Mouse (Mus musculus) frontal cortex, postnatal 14 days (tissue): ENCODE data around the gene Immp2l.

Experiments
- DNase-seq, 2 experiments: peaks; one replicate each; pipeline ENCODE4 v3.0.0; 2022; ENCODE audit warnings: low spot score in 2 of 2

Immp2l gene

DNA sequence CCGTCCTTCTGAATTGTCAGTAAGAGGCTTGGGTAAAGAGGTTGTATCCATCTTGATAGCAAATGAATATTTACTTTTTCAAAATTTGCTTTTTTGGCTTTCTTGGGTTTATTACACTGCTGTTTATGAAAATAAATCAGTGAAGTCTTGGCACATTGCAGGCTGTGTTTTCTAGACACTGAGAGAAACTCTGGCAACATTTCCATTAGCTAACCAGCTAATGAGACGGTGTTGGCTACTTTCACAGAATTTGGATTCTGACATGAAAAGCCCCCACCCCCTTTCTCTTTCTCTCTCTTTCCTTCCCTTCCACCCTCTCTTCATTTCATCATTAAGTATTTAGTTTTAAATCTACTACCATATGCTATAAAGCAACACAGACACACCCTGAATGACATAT, 496.4 kb downstream of the Immp2l start:
- DNase-seq = no peak

DNA sequence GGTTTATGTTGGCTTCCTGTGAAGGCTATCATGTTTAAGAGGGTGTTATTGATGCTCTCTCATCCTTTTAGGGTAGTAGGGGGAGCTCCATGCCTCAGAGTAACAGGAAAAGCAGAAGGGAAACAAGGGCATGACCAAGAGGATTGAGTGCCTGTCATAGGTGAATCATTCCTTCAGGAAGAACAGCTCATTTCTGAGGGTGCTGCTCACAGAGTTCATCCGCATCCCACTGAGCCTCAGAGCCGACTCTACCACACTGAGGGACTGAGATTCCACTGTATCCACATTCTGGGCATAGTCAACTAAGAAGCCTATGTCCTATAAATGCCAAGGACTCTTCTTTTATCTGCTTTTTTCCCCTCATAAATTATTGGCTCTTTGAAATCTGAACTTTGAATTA, 497.8 kb downstream of the Immp2l start:
- no peak for DNase-seq

DNA sequence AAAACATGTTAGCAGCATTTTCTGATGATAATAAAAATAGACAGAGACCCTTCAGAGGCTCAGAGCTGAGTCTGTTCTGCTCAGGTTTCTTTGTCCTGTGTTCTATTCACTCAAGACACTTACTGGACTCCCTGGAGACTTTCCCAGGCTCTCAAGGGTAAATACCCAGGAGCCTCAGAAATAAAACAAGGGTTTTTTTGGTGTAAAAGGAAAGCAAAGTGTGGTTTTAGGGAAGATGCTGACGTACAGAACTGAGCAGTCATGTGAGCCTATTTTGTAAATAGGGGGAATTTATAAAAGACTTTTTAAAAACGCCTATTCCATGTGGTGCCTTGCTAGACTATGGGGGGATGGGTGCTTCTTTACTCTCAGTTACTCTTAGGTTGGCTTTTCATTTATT, 502.8 kb downstream of the Immp2l start:
- DNase-seq = no peak

DNA sequence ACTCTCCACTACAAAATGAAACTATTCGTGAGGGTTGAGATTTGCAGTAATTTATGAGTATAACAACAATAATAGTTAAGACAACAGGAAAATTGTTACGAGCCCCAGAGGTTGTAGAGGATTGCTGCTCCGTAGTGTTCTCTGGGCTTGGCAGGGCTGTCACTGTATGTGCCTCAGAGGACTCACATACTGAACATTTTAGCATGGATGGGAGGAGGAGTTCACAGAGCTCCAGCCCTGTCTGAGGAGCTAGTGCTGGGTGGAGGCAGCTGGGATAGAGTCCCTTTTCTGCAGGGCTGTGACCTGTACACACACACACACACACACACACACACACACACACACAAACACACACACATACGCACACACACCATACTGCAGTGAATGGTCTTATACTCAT, 504.5 kb downstream of the Immp2l start:
- no peak for DNase-seq

DNA sequence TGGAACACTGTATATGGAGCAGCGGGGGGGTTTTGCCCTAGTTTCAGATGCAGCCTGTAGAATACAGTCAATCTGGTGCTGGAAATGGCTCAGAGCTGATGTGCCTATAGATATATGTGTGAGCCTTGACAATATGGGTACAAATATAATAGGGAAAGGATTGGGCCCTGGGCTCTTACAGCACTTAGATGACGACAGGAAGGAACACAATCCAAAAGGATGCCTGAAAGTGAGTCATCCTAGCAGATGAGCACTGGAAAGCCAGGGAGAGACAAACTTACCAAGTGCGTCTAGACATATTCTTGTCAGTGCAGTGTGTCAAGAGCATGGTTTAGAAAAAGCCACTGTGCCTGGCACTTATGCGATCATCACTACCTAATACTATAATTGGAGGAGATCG, 516.1 kb downstream of the Immp2l start:
- DNase-seq = no peak

DNA sequence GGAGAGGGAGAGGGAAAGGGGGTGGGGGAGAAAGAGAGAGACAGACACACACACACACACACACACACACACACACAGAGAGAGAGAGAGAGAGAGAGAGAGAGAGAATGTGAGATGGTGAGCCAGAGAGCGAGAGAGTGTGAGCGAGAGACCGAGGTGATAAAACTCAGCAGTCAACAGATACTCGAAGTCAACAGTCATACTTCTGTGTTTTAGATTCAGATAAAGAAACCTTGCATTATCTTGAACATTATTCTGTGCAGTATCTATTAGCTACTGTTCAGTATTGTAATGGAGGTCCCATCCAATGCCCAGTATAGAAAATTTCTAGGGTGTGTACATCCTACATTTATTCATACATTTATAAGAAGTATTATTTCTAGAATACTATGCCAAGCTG, 527.7 kb downstream of the Immp2l start:
- DNase-seq = no peak

DNA sequence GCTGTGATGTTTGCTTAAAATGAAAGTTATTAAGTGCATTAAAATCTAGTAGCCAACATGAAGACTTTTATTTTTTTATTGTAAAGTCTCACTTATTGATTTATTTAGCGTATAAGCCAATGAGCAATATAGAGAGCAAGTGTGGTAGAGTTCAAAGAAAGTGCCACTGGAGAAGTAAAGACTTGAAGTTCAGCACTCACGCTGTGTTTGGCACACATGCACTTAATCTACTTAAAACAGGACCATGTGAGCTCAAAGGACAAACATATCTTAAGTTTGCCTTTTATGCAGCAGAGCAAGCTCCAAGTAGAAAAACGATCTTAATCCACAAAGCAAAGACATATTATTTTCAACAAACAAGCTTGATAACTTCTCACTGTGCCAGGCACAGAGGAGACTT, 533.9 kb downstream of the Immp2l start:
- DNase-seq = no peak

DNA sequence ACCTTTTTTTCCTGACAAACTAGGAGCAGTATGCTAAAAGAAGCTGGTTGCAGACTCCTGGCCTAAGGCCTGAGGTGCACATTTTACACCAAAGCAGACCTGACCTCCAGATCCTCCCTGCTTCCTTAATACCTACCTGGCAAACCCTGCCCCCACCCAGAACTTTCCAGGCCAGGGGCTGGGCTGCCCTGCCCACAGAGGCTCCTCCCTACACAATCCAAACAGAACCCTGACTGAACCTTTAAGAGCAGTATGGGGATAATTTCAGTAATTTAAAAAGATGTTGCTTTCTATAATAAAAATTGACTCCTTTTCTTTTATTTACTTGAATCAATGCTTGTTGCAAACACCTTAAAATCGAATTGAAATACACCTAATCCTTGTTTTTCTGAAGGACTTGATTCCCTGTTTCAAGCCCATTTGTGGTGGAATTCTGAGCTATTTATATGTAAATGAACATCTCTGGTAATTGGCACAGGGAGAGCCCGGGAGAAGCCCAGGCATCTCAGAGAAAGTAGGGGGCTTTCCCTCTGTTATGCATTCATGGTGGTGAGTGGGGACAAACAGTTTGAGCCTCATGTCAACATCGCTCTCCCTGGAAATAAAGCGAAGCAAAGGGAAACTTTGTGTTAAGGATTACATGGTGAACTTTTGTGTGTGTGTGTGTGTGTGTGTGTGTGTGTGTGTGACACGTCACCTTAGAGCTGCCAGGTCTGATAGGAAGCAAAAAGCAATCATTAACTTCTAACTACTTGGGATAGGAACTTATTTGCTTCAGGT, 535.3 kb downstream of the Immp2l start:
- DNase-seq = no peak

DNA sequence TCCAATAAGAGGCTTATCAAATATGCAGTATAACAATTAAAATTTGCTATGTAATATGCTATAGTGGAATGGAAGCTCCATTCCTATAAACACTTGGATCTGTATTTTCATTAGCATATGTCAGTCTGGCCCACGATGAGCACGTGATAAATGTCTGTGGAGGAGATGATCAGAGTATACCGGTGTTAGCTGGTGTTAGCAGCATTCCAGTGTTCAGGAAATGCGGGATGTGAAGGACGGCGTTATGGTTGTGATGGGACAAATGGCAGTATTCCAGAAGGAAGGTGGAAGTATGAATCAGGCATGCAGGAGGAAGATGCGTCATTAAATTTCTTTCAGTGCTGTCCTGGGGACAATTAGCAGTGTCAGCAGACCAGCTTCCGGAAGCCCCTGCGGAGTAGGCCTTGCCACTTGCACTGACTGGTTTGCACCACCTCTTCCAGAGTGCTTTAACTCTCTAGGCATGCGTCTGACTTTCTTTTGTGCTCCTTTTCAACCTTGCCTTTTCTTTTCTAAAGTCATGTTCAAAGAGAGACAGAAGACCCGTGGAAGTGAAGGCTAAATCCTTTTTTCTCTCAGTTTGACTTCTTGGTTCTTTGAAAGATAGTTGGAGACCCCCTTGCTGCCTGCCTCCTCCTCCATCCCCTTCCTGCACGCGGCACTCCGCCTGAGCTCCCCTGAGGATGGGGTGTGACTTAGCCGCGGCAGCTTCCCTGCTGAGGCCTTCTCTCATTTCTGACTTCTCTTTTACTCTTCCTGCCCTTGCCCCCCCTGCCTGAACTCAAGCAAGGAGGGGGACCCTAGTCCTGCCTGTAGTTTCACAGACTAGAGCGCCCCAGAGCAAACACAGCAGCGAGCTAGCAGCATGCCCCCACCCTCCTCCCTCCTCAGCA, 541.9 kb downstream of the Immp2l start:
- DNase-seq = no peak

DNA sequence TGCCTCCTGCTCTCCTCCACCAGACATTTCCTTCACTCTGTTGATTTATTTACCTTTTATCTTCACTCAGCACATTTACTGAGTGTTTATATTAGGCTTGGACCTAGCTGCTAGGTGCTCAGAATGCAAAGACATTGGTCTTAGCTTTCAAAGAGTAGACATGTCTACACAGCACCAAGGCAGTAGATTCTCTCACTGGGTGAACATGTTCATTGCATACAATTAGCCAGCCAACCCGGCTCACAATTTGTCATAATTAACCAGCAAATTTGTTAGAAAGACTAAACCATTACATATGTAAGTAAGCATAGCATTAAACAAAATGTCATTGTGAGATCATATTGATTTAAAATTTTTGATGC, 542.5 kb downstream of the Immp2l start:
- DNase-seq = no peak

DNA sequence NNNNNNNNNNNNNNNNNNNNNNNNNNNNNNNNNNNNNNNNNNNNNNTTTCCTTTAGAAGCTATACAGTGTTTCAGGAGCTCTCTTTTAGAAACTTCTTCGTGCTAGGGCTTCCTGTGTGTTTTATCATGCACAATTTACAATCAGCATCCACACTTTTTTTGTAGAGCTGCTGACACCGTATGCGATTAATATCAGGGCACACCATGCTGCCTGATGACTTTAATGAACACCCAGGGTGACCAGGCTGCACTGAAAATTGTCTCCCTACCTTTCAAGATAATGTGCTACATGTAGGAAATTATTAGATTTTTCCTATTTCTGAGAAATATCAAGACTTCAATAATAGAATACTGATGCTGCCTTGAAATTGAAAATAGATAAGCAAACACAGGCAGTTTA, 549.9 kb downstream of the Immp2l start:
- DNase-seq = no peak

DNA sequence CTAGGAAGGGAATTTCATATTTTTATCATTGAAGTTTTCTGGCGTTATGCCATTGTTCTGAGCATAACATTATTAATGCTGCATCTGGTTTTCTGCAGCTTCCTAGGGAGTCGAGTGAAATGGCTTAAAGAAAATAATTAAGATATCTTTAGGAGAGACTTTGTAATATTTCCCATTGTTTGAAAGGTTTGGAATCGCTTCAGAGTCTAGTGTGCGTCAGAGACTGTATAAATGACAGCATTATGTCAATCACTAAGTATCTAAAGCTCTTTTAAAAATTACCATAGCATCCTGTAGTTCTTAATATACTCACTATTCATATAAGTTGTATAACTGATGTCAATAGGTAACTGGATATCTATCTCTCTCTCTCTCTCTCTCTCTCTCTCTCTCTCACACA, 551.3 kb downstream of the Immp2l start:
- no peak for DNase-seq

DNA sequence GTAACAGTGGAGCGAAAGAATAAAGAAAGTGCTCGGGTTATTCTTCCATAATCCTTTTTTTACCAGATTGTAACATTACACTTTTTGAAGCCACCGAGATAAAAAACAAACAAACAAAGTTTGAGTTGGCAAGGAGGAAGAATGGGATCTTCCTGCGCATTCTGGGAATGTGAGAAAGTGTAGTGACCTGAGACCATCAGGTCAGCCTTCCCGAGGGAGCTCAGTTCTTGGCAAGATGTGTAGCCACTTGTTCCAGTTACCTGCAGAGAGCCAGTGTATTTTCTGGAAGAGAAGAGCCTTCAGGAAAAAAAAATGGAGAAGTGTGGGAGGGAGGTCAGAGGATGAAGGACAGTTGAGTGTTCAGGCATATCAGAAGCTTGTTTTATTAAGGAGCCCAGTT, 569.5 kb downstream of the Immp2l start:
- no peak for DNase-seq

DNA sequence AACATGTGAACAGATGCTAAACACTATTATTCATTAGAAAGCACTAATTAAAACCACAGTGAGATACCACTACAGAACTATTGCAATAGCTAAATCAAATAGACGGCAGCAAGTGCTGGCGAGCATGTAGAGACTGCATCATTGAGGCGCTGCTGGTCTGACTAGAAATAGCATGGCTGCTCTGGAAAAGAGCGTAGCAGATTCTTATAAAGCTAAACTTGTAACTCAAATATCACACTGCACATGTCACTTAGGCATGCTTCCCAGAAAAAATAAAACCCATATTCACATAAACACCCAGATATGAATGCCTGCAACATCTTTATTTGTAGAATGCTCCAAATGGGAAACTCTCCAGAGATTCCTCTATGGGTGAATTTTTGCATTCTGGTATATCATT, 570.1 kb downstream of the Immp2l start:
- no peak for DNase-seq

DNA sequence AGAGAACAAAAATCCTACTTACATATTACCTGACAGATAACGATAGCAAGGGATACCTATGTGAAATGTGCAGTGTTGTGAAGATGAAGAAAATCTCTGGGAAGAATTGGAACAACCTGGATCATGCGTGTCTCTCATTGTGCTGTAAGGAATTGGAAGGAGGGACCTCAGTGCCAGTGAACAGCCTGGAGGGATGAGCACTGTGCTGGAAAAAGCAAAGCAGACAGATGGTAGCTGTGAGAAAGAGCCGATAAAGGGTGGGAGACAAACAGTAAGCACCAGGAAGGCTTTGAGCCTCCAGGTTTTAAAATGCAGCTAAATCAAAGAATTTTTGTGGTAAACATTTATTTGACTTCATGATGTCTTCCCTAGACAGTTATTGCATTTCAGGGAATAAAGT, 591.4 kb downstream of the Immp2l start:
- no peak for DNase-seq

DNA sequence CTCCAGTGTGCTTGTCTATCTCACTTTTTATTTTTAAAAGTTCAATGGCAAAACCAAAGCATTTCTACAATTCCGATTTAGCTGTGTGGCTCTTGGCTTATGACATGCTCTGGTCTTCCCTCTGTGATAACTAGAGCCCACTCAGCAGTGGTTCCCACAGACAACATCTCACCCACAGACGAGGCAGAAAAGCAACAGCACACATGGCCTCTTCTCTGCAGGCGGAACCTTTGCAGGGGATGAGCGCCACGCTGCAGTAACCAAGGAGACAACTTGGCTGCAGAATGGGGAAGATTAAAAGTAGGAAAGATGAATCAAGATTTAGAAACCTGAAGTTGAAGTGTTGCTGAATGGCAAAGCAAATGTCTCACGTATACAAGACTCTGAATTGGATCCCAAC, 597.5 kb downstream of the Immp2l start:
- DNase-seq = no peak

DNA sequence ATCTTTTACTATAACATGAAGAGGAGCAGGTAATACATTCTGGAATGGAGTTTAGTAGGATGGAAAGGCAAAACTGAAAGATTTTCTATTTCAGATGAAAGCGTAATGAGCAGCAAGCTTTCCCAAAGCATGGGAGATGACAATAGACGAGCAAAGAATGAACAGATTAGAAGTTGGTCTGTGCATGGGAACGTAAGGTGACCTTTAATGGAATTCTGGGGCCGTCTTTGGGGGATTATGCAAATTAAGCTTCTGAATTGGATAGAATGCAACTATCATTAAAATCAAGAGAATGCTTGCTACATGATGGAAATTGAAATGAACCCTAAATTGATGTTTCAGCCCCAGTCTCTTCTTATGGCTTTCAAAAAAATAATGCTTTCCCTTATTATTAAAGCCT, 619.4 kb downstream of the Immp2l start:
- no peak for DNase-seq

DNA sequence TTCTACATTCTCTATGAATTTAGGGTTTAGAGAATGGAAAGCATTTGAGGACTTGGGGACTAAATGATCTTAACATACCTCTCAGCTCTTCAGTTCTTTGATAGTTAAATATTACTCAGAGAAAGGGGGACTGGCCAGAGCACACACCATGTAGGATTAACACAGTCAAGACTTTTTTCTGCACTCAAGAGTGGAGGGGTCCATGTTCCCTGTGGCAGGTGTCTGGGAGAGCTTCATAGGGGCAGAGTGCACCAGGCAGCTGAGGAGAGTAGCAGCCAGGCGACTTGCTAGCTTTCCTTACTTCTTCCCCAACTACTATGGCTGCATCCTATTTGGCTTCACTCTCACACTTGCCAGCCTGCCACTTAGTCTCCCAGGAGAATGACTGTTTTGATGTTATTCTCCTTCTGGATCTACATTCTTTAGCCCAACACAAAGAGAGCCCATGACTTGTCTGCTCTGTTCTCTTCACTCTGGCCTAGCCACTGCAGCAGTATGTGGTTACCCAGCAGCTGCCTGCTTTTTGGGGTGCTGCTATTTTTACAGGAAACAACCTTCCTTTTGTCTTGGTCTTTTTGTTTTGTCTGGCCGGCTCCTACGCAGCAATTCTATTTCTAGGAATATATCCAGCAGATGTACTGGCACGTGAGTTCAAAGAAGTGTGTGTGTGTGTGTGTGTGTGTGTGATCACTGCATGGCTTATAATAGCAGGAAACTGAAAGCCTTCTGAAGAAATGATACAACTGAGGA, 621.1 kb downstream of the Immp2l start:
- DNase-seq = no peak

DNA sequence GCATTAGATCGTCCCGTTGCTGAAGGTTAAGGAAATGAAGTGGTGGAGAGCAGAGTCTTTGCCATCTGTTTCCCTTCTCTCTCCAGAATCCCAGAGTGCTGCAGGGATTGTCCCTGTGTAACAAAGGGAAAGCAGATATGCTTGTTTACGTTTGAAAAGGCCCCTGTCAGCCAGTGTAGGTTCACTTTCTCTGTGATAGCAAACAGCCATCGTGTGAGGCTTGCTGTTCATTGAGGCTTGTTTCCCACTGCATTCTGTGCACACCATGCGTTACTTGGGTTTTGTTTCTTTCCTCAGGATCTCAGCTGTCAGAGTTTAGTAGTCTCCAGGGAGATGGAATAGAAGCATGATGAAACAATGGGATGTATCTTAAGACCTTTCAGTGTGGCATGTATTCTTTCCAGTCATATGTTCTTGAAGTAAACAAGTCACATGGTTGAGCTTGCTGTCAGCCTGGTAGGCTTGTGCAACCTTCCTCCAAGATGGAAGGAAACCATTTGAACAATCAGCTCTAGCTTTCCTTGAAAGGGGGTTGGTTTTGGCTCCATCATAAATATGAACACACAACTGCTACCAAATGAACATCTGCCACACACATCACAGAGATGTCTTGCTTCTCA, 623.2 kb downstream of the Immp2l start:
- no peak for DNase-seq

DNA sequence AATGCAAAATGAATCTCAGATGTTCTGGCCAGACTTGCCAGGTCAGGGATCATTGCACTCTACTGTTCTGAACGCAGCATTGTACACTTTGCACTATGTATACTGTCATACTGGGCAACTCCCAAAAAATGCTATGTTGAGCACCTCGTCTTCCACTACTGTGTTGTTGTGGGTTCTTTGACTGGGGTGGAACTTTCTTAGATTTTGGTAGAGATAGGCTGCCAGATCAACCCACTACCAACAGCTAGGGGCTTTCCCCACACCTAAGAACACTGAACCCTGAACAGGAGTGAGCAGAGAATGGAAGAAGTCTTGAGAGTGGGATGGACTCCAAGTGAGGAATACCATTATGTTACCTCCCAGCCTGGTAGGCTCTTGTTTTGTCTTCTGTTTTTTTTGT, 623.8 kb downstream of the Immp2l start:
- DNase-seq = no peak

DNA sequence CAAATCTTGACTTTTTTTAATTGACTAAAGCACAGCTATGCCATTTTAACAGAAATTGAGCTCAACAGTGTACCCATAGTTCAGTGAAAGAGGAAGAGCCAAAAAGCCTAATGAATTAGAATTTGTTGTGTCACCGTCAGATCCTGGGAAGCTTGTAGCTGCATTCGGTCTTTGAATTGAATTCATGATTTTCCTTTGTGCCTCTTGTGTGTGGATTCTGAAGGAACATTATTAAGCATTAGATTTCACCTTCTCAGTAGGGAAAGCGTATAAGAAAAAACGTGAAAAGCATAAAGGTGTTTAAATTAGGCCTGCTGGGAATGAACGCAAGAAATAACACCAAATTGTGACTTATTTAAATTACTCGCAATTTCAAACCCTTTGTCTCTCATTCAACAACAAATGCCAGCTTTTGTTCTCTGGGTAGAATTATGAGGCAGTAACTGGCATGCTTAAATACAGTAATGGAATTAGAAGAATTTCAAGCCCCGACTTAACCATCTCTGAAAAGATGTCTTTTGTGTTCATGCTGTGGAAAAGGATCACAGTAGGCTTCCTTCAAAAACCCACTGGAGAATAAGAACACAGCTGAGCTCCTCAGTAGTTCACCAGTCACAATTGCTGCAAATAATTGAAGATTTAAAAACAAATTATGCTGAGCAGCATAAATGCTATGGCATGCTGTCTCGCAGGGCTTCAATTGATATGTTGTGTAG, 626.1 kb downstream of the Immp2l start:
- no peak for DNase-seq

DNA sequence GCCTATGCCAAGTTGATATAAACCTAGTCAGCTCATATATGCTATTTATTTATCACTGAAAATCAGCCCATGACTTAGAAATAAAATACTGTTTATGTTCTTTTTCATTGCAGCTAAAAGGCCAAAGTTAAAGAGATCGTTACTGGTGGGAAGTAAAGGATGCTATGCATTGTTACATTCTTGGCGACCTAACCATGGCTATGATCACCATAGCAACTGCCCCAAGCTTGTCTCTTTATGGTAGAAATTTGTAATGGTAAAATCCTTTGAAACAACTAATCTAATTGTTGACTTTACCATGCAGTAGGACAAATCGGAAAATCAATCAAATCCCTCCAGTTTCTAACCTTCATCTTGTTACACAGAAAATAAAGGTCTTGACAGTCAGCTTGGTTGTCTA, 644.4 kb downstream of the Immp2l start:
- DNase-seq = no peak
